Mouse (Mus musculus) heart, embryonic 12.5 days (tissue): ENCODE measurements around the gene Plcl1. TPM values are rescaled to one million over a fixed set of nuclear protein-coding genes. Genes with fewer than 3 reads are reported as not detected.

Experiments used
- ATAC-seq: fragments of 200-750 bp; cut with Nextera tagmentation; 2 replicates; pipeline ENCODE4 v1.8.0; 2017; ENCODE audit warnings: moderate TSS enrichment, moderate library complexity; ENCODE audit not compliant: insufficient number of reproducible peaks, low FRiP score
- H3K27ac ChIP-seq: fragments of 300-500 bp; sonication (generic); 2 replicates; pipeline ENCODE4 v1.5.1; 2016; ENCODE audit warnings: mild to moderate bottlenecking, moderate library complexity; ENCODE audit not compliant: poor library complexity, severe bottlenecking
- H3K27me3 ChIP-seq: fragments of 300-500 bp; sonication (generic); replicated peaks from 2 replicates; pipeline ENCODE4 v1.6.1; 2016; ENCODE audit warnings: mild to moderate bottlenecking, moderate library complexity
- H3K36me3 ChIP-seq: fragments of 300-500 bp; sonication (generic); 2 replicates; pipeline ENCODE4 v1.6.1; 2016; ENCODE audit warnings: mild to moderate bottlenecking, moderate library complexity
- H3K4me1 ChIP-seq: fragments of 300-500 bp; sonication (generic); replicated peaks from 2 replicates; pipeline ENCODE4 v1.6.1; 2016; ENCODE audit warnings: mild to moderate bottlenecking
- H3K4me2 ChIP-seq: fragments of 300-500 bp; sonication (generic); 2 replicates; pipeline ENCODE4 v1.6.1; 2016; ENCODE audit warnings: mild to moderate bottlenecking, moderate library complexity
- H3K4me3 ChIP-seq: fragments of 300-500 bp; sonication (generic); 2 replicates; pipeline ENCODE4 v1.5.1; 2016; ENCODE audit warnings: mild to moderate bottlenecking
- H3K9ac ChIP-seq: fragments of 300-500 bp; sonication (generic); 2 replicates; pipeline ENCODE4 v1.6.1; 2016; ENCODE audit warnings: mild to moderate bottlenecking, moderate library complexity
- H3K9me3 ChIP-seq: fragments of 300-500 bp; sonication (generic); replicated peaks from 2 replicates; pipeline ENCODE4 v1.6.1; 2016; ENCODE audit warnings: mild to moderate bottlenecking, moderate library complexity
- WGBS: fragments of 180-500 bp; shearing (Covaris S2); methylation state at CpG from one replicate; pipeline ENCODE4 v1.1.7; 2016; 5-methylcytosine and 5-hydroxymethylcytosine counted together
- polyA plus RNA-seq: library from polyadenylated mRNA; unstranded; fragments of >200 nt; fragmentation: Nextera tagmentation; extraction: Ambion mirVana; gene quantifications from 2 replicates; pipeline ENCODE4 v1.2.1, GENCODE M21; 2016

Plcl1 gene
- polyA plus RNA-seq, 1 experiment from 2014 or later = 0.80 TPM

DNA sequence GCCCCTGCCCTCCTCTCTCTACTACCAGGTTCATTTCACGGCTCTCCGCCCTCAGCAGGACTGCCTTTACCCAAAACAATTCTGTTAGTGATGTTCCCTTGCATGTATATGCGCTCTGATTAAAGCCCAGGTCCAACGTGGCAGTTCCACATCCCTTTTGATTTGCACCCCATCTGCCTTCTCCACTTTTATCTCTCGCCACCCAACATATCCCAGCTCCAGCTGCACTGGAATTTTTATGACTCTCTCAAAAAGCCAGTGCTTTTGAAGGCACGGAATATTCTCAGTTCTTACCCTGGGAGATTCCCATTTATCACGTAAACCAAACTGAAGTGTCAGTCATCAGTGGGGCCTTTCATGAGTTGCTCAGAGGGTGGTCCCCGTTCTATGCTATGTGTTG lies 200.7 kb downstream of the Plcl1 start:
- H3K4me3 ChIP-seq = no peak overlapping the region
- no peaks in the 10 kb centered on the region for H3K9me3 ChIP-seq
- no peak overlapping the region for H3K4me2 ChIP-seq
- ATAC-seq = no peak
- H3K4me1 ChIP-seq = 0 out of 2 replicates have a peak, but pooled peaks cover 2% of the 10 kb centered on the region
- no peaks in the 10 kb centered on the region for H3K27me3 ChIP-seq
- 75% methylated on average over 8 of the region's 8 CpGs for WGBS
- no peak overlapping the region for H3K9ac ChIP-seq
- no peaks in the 10 kb centered on the region for H3K36me3 ChIP-seq
- H3K27ac ChIP-seq = no peak overlapping the region

GRCm38 (mm10) chr1:55612759-55613328 lies 207.1 kb downstream of the Plcl1 start:
- Histone ChIP-seq H3K4me3 (no peak overlapping the region), H3K9ac (no peak overlapping the region), H3K27me3 (no peaks in the 10 kb centered on the region), H3K27ac (no peak overlapping the region), H3K4me1 (peaks cover 6% of the 10 kb centered on the region), H3K4me2 (no peak overlapping the region), H3K9me3 (no peaks in the 10 kb centered on the region), H3K36me3 (no peaks in the 10 kb centered on the region)
- 60% methylated on average over 6 of the region's 6 CpGs for WGBS
- ATAC-seq = no peak

DNA sequence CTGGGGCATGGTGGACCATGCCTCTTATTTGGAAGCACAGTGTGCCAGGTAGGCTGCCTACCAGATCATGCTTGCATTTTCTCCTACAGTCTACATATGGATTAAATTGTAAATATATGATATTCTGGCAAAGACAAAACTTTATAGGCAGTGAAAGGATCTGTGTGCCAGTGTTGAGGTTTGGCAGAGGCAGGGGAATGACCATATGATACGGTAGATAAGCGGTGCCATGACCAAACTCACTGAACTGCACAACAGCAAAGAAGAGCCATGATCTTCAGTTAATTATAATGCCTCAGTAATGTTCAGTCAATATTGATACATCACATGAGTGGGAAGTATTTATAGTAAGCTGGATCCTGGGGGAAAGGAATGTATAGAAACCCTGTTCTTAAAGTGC lies 212.1 kb downstream of the Plcl1 start:
- no peak overlapping the region for H3K9ac ChIP-seq
- peaks cover 11% of the 10 kb centered on the region for H3K4me1 ChIP-seq
- H3K27ac ChIP-seq = no peak overlapping the region
- no peak for ATAC-seq
- no peak overlapping the region for H3K4me3 ChIP-seq
- no peaks in the 10 kb centered on the region for H3K36me3 ChIP-seq
- 86% methylated on average over 2 of the region's 2 CpGs for WGBS
- H3K4me2 ChIP-seq = no peak overlapping the region
- H3K9me3 ChIP-seq = no peaks in the 10 kb centered on the region
- no peaks in the 10 kb centered on the region for H3K27me3 ChIP-seq

DNA sequence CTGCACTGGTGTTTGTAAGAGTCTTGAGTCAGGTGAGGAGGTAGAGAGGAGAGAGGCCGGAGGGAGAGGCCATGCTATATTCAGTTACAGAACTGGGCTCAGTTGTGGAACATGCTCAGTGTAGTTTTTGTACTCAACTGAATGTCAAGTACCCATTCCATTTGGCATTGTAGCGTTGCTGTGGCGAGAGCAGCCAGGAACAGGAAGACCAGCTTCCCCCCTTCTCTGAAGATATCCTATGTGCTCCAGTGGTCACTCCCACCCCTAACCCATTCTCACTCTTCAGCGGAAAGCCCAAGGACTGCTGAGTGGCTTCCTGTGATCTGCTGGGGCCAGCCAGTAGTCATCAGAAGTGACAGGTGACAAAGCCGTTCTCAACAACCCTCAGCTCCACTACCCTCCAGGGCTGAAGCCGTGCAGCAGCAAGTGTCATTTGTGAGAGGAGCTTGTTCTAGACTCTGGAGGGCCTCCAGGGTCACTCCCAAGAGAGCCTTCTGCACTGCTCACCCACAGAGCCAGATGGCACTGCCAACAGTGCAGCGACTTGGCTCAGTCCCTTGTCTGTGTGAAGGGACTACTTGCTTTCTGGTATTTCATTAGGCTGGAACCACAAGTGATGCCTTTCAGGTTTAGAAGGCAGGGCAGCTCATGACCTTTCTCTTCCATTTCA lies 213.0 kb downstream of the Plcl1 start:
- no peak; the same call in 1 of the 2 replicates for ATAC-seq
- H3K27me3 ChIP-seq = no peaks in the 10 kb centered on the region
- H3K4me1 ChIP-seq = peaks cover 10% of the 10 kb centered on the region
- no peak overlapping the region for H3K4me3 ChIP-seq
- no peaks in the 10 kb centered on the region for H3K36me3 ChIP-seq
- no peak overlapping the region for H3K9ac ChIP-seq
- no peak overlapping the region for H3K27ac ChIP-seq
- H3K4me2 ChIP-seq = no peak overlapping the region
- WGBS = 31% methylated on average over 7 of the region's 7 CpGs
- H3K9me3 ChIP-seq = no peaks in the 10 kb centered on the region

DNA sequence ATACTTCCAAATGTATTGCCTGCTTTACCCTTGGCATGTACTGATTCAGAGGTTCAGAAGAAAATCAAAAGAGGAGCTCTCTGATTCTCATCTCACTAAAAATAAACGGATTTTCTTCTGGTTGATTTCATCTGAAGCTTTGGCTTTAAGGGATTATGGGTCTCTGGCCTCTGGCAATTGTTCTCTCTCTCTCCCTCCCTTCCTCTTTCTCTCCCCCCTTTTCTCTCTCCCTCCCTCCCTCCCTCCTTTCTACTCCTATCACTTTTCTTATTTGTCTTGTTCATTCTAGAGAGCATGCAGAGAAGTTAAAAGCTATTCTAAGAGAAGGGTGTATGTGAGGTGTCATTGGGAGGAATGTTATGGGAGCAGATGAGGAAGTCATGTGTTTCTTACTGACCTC lies 225.8 kb downstream of the Plcl1 start:
- Histone ChIP-seq H3K4me2 (no peak overlapping the region), H3K9ac (no peak overlapping the region), H3K36me3 (no peaks in the 10 kb centered on the region), H3K4me3 (no peak overlapping the region), H3K27me3 (no peaks in the 10 kb centered on the region), H3K4me1 (no peaks in the 10 kb centered on the region), H3K9me3 (no peaks in the 10 kb centered on the region), H3K27ac (no peak overlapping the region)
- ATAC-seq = no peak
- 47% methylated on average over 1 of the region's 1 CpGs for WGBS

GRCm38 (mm10) chr1:55632024-55632423 lies 226.3 kb downstream of the Plcl1 start:
- H3K36me3 ChIP-seq = no peaks in the 10 kb centered on the region
- H3K27me3 ChIP-seq = no peaks in the 10 kb centered on the region
- no peak overlapping the region for H3K4me2 ChIP-seq
- 81% methylated on average over 2 of the region's 2 CpGs for WGBS
- H3K4me3 ChIP-seq = no peak overlapping the region
- H3K9me3 ChIP-seq = no peaks in the 10 kb centered on the region
- no peak overlapping the region for H3K27ac ChIP-seq
- H3K9ac ChIP-seq = no peak overlapping the region
- no peaks in the 10 kb centered on the region for H3K4me1 ChIP-seq
- no peak for ATAC-seq

DNA sequence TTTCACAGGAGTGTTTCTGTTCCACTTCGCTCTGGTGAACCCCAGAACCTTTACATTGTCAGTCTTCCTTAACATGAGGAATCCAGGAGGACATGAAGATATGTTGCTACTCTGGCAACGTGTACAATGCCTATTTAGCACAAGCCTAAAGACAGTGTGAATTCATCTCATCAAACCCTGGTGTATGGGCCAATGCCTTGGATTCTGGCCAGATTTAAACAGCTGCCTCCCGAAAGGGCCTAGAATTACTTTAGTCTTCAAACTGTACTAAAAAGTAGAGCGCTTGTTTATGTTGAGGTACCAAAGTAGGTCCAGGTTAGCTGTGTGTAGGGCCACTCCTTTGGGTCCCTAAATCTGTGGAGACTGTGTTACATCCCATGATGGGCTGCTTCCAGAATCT lies 227.6 kb downstream of the Plcl1 start:
- Histone ChIP-seq H3K9ac (no peak overlapping the region), H3K27ac (no peak overlapping the region), H3K4me2 (no peak overlapping the region), H3K4me3 (no peak overlapping the region), H3K4me1 (no peaks in the 10 kb centered on the region), H3K36me3 (no peaks in the 10 kb centered on the region), H3K9me3 (no peaks in the 10 kb centered on the region), H3K27me3 (no peaks in the 10 kb centered on the region)
- no peak for ATAC-seq
- 79% methylated on average over 4 of the region's 4 CpGs for WGBS

DNA sequence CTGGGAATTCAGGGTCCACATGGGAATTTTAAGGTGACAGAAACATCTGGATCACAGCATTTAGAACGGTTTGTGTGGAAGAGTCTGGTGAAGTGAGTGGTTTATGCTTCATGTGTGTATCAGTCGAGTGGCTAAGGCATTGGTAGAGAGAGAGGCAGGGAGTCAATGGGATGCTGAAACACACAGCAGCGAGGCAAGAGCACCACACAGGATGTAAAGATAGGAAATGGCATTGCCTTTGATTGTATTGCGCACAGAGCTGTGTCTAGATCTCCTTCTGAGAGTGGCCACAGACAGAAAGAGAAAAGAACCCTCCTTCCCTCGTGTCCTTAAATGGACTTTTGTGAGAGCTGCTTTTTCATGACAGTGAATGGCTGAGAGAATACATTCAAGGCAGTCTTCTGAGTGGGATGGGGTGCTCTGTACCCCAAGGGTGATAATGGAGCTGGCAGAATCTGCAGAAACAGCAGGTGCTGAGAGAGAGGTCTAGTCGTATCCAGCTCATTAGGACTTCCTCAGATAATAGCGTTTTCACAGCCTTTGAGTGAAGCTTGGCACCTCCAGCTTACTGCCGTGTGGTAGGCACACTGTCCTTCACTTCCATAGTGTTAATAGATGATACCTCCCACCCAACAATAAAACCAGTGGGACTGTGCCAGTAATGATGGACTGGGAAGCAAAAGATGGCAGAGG lies 253.9 kb downstream of the Plcl1 start:
- no peak overlapping the region for H3K4me2 ChIP-seq
- no peaks in the 10 kb centered on the region for H3K36me3 ChIP-seq
- H3K9me3 ChIP-seq = no peaks in the 10 kb centered on the region; the same call in 1 of the 2 replicates
- H3K4me3 ChIP-seq = no peak overlapping the region
- H3K4me1 ChIP-seq = no peaks in the 10 kb centered on the region
- H3K27ac ChIP-seq = no peak overlapping the region
- peaks cover 4% of the 10 kb centered on the region; the same call in 1 of the 2 replicates for H3K27me3 ChIP-seq
- ATAC-seq = no peak
- 61% methylated on average over 8 of the region's 8 CpGs for WGBS
- no peak overlapping the region for H3K9ac ChIP-seq

GRCm38 (mm10) chr1:55661381-55661780 lies 255.7 kb downstream of the Plcl1 start:
- no peak overlapping the region for H3K4me2 ChIP-seq
- H3K36me3 ChIP-seq = no peaks in the 10 kb centered on the region
- no peak overlapping the region for H3K27ac ChIP-seq
- no peak for ATAC-seq
- H3K27me3 ChIP-seq = no peaks in the 10 kb centered on the region; the same call in 1 of the 2 replicates
- WGBS = 83% methylated on average over 2 of the region's 2 CpGs
- H3K9ac ChIP-seq = no peak overlapping the region
- no peaks in the 10 kb centered on the region; the same call in 1 of the 2 replicates for H3K9me3 ChIP-seq
- H3K4me1 ChIP-seq = no peaks in the 10 kb centered on the region
- no peak overlapping the region for H3K4me3 ChIP-seq

- Histone ChIP-seq H3K4me2 (no peak overlapping the region), H3K4me3 (no peak overlapping the region), H3K9me3 (no peaks in the 10 kb centered on the region), H3K27me3 (no peaks in the 10 kb centered on the region; the same call in 1 of the 2 replicates), H3K4me1 (peaks cover 4% of the 10 kb centered on the region; the same call in 1 of the 2 replicates), H3K36me3 (no peaks in the 10 kb centered on the region), H3K9ac (no peak overlapping the region), H3K27ac (no peak overlapping the region)
- whole genome bisulfite sequencing = 52% methylated on average over 10 of the region's 10 CpGs
- no peak for ATAC-seq
Measured at GRCm38 (mm10) chr1:55665137-55665827, 259.6 kb downstream of the Plcl1 start.
